Mouse (Mus musculus) limb, embryonic 11.5 days (tissue): ENCODE results near the gene Hibadh. TPM values are rescaled to one million over a fixed set of nuclear protein-coding genes. Genes with fewer than 3 reads are reported as not detected.

ENCODE experiments used
- ATAC-seq: fragments of 200-750 bp; cut with Nextera tagmentation; 2 replicates; pipeline ENCODE4 v1.8.0; 2017; ENCODE audit warnings: low read depth; ENCODE audit not compliant: insufficient number of reproducible peaks, low FRiP score, low TSS enrichment
- DNase-seq: peaks from one replicate; pipeline ENCODE4 v3.0.0-alpha.2; 2015; ENCODE audit warnings: low spot score
- H3K27ac ChIP-seq: fragments of 300-500 bp; sonication (generic); replicated peaks from 2 replicates; pipeline ENCODE4 v1.5.1; 2014; ENCODE audit warnings: low read depth, mild to moderate bottlenecking, low read length
- H3K27me3 ChIP-seq: fragments of 300-500 bp; sonication (generic); 2 replicates; pipeline ENCODE4 v1.6.1; 2014; ENCODE audit warnings: mild to moderate bottlenecking, low read length, mixed read lengths; ENCODE audit not compliant: control insufficient read depth, insufficient read depth
- H3K36me3 ChIP-seq: fragments of 300-500 bp; sonication (generic); 2 replicates; pipeline ENCODE4 v1.6.1; 2014; ENCODE audit warnings: mild to moderate bottlenecking, low read length, moderate library complexity, mixed read lengths; ENCODE audit not compliant: control insufficient read depth, insufficient read depth
- H3K4me1 ChIP-seq: fragments of 300-500 bp; sonication (generic); 2 replicates; pipeline ENCODE4 v1.6.1; 2014; ENCODE audit warnings: low read length, mixed read lengths; ENCODE audit not compliant: control insufficient read depth, insufficient read depth
- H3K4me2 ChIP-seq: fragments of 300-500 bp; sonication (generic); 2 replicates; pipeline ENCODE4 v1.6.1; 2014; ENCODE audit warnings: low read depth, mild to moderate bottlenecking, moderate library complexity; ENCODE audit not compliant: severe bottlenecking
- H3K4me3 ChIP-seq: fragments of 300-500 bp; sonication (generic); 2 replicates; pipeline ENCODE4 v1.5.1; 2014; ENCODE audit warnings: low read depth, low read length
- H3K9ac ChIP-seq: fragments of 300-500 bp; sonication (generic); 2 replicates; pipeline ENCODE4 v1.6.1; 2014; ENCODE audit warnings: mild to moderate bottlenecking, low read length
- H3K9me3 ChIP-seq: fragments of 300-500 bp; sonication (generic); 2 replicates; pipeline ENCODE4 v1.6.1; 2016; ENCODE audit warnings: low read length; ENCODE audit not compliant: control insufficient read depth
- WGBS: fragments of 180-500 bp; shearing (Covaris S2); extraction: QIAGEN DNeasy Blood & Tissue Kit; methylation state at CpG from one replicate; pipeline ENCODE4 v1.1.7; 2014; 5-methylcytosine and 5-hydroxymethylcytosine counted together
- polyA plus RNA-seq: library from polyadenylated mRNA; unstranded; fragments of >200 nt; fragmentation: Nextera tagmentation; extraction: Ambion mirVana; gene quantifications from 2 replicates; pipeline ENCODE4 v1.2.1, GENCODE M21; 2014

Gene Hibadh
- polyA plus RNA-seq, 1 experiment from 2014 or later: 55.3 TPM

- Histone ChIP-seq H3K9ac (no peak overlapping the region), H3K36me3 (no peaks in the 10 kb centered on the region), H3K27ac (no peak overlapping the region), H3K4me3 (no peak overlapping the region), H3K4me2 (no peak overlapping the region), H3K4me1 (no peaks in the 10 kb centered on the region), H3K27me3 (no peaks in the 10 kb centered on the region), H3K9me3 (no peaks in the 10 kb centered on the region)
- DNase-seq (no peak), ATAC-seq (no peak)
- 88% methylated on average over 6 of the region's 6 CpGs for WGBS
These were observed 7.8 kb upstream of the Hibadh start for GRCm38 (mm10) chr6:52648031-52648430.

- Histone ChIP-seq H3K9ac (no peak overlapping the region), H3K9me3 (no peaks in the 10 kb centered on the region), H3K27ac (no peak overlapping the region), H3K27me3 (no peaks in the 10 kb centered on the region), H3K36me3 (no peaks in the 10 kb centered on the region), H3K4me1 (0 out of 2 replicates have a peak, but pooled peaks cover 11% of the 10 kb centered on the region), H3K4me2 (no peak overlapping the region), H3K4me3 (no peak overlapping the region)
- no peak for DNase-seq
- whole genome bisulfite sequencing: 37% methylated on average over 5 of the region's 5 CpGs
- no peak for ATAC-seq
These were observed 5.7 kb upstream of the Hibadh start for GRCm38 (mm10) chr6:52645926-52646325.

- Histone ChIP-seq H3K27ac (no peak overlapping the region), H3K36me3 (no peaks in the 10 kb centered on the region), H3K9me3 (no peaks in the 10 kb centered on the region), H3K27me3 (no peaks in the 10 kb centered on the region), H3K9ac (no peak overlapping the region), H3K4me3 (no peak overlapping the region), H3K4me1 (0 out of 2 replicates have a peak, but pooled peaks cover 11% of the 10 kb centered on the region), H3K4me2 (peak overlapping the region; percentile 15; the same call in 1 of the 2 replicates)
- 9% methylated on average over 7 of the region's 7 CpGs for WGBS
- ATAC-seq (no peak), DNase-seq (peak; percentile 49)
These were observed 2.0 kb upstream of the Hibadh start for GRCm38 (mm10) chr6:52642152-52642551.

GRCm38 (mm10) chr6:52641076-52641475 lies 887 bp upstream of the Hibadh start:
- DNase-seq (no peak), ATAC-seq (no peak)
- no peak overlapping the region for H3K4me2 ChIP-seq
- no peaks in the 10 kb centered on the region for H3K27me3 ChIP-seq
- no peak overlapping the region for H3K27ac ChIP-seq
- H3K4me1 ChIP-seq: 0 out of 2 replicates have a peak, but pooled peaks cover 11% of the 10 kb centered on the region
- H3K9me3 ChIP-seq: no peaks in the 10 kb centered on the region
- WGBS: 68% methylated on average over 3 of the region's 3 CpGs
- no peak overlapping the region for H3K4me3 ChIP-seq
- no peaks in the 10 kb centered on the region for H3K36me3 ChIP-seq
- no peak overlapping the region for H3K9ac ChIP-seq

- Histone ChIP-seq H3K9me3 (no peaks in the 10 kb centered on the region), H3K36me3 (no peaks in the 10 kb centered on the region), H3K4me2 (peak overlapping the region; percentile 84), H3K4me1 (0 out of 2 replicates have a peak, but pooled peaks cover 11% of the 10 kb centered on the region), H3K4me3 (peak overlapping the region; percentile 77), H3K27me3 (no peaks in the 10 kb centered on the region), H3K27ac (peak overlapping the region; percentile 42; the same call in 1 of the 2 replicates), H3K9ac (peak overlapping the region; percentile 81)
- ATAC-seq (peak; percentile 20; the same call in 1 of the 2 replicates), DNase-seq (no peak)
- 3% methylated on average over 27 of the region's 28 CpGs for WGBS
These were observed 504 bp downstream of the Hibadh start for GRCm38 (mm10) chr6:52639546-52640223.

GRCm38 (mm10) chr6:52638471-52639185 lies 1.6 kb downstream of the Hibadh start:
- H3K4me1 ChIP-seq: 0 out of 2 replicates have a peak, but pooled peaks cover 11% of the 10 kb centered on the region
- no peak overlapping the region for H3K9ac ChIP-seq
- DNase-seq (no peak), ATAC-seq (no peak)
- no peaks in the 10 kb centered on the region for H3K36me3 ChIP-seq
- H3K9me3 ChIP-seq: no peaks in the 10 kb centered on the region
- H3K4me3 ChIP-seq: no peak overlapping the region
- H3K4me2 ChIP-seq: peak overlapping the region; percentile 84; the same call in 1 of the 2 replicates
- no peaks in the 10 kb centered on the region for H3K27me3 ChIP-seq
- H3K27ac ChIP-seq: no peak overlapping the region
- WGBS: 77% methylated on average over 1 of the region's 1 CpGs

- WGBS: 94% methylated on average over 4 of the region's 4 CpGs
- no peak for ATAC-seq
- H3K4me1 ChIP-seq: 0 out of 2 replicates have a peak, but pooled peaks cover 6% of the 10 kb centered on the region
These were observed 2.9 kb downstream of the Hibadh start for GRCm38 (mm10) chr6:52637337-52637736.

GRCm38 (mm10) chr6:52635395-52635794 lies 4.8 kb downstream of the Hibadh start:
- DNase-seq: no peak
- Histone ChIP-seq H3K9ac (no peak overlapping the region), H3K27ac (no peak overlapping the region), H3K36me3 (no peaks in the 10 kb centered on the region), H3K4me3 (no peak overlapping the region), H3K4me1 (no peaks in the 10 kb centered on the region), H3K4me2 (no peak overlapping the region), H3K27me3 (no peaks in the 10 kb centered on the region), H3K9me3 (no peaks in the 10 kb centered on the region)
- WGBS: 84% methylated on average over 2 of the region's 2 CpGs
- ATAC-seq: no peak

More at GRCm38 (mm10) chr6:52637337-52637736, 2.9 kb downstream of the Hibadh start:
- H3K36me3 ChIP-seq: no peaks in the 10 kb centered on the region
- H3K27me3 ChIP-seq: no peaks in the 10 kb centered on the region
- no peak for DNase-seq
- no peak overlapping the region for H3K27ac ChIP-seq
- no peak overlapping the region for H3K9ac ChIP-seq
- no peak overlapping the region for H3K4me3 ChIP-seq
- H3K9me3 ChIP-seq: no peaks in the 10 kb centered on the region
- no peak overlapping the region for H3K4me2 ChIP-seq
